Mouse (Mus musculus) megakaryocyte progenitor cell, adult 5-6 weeks (primary cell): ENCODE results near the gene Sestd1. TPM values are rescaled to one million over a fixed set of nuclear protein-coding genes. Genes with fewer than 3 reads are reported as not detected.

Source experiments
- ATAC-seq: replicated peaks from 2 replicates; pipeline ENCODE4 v1.8.0; 2016; ENCODE audit warnings: mild to moderate bottlenecking, moderate TSS enrichment, inconsistent platforms; ENCODE audit not compliant: poor library complexity
- total RNA-seq, 2 experiments: library from RNA; stranded (forward) in 1 of 2; stranded (reverse) in 1 of 2; fragments of 157-497, 149-512 nt in 1 of 2; fragments of 200-1000 nt in 1 of 2; gene quantifications; 2 replicates each; pipeline versions ENCODE4 v1.2.3 to v1.2.4; 2015 to 2017

The Sestd1 gene
- total RNA-seq (2015) (6.3 and 7.3 TPM in 2 replicates), total RNA-seq (2017) (8.4 and 14.8 TPM in 2 replicates)

DNA sequence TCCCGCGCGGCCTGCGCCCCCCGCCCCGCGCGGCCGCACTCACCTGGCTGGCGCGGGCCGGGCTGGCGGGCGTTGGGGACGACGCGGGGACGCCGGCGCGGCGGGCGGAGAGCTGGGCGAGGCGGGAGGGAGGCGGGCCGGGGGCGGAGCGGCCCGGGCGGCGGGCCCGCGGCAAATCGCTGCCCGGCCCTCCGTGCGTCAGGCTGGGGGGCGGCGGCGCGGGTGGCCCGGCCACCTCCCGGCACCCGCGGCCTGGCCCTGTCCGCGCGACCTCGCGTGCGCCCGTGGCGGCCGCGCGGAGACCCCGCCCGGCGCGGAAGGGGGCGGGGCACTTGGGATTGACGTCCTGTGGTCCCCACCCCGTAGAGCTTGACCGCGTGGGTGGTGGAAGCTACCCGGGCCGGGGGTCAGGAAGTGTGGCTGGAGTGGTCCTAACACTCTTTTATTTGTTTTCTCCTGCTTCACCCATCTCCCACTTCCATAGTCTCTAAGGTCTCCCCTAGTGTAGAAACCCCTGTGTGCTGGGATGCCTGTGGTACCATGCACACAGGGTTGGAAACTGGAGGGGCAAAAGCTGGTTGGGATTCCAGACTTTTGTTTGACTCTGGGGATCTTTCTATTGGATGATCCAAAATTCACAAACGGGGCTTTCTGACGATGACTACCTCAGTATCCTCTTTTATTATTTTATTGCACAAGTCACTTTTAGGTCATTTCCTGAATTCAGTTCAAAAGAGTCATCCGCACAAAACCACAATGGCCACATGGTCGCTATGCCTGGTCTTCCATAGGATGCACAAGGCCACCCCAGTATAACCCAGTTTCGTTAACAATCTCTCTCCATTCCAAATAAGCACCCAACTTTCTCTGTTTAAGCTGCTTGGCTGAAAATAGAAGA is at the start of gene Sestd1:
TSS of gene Sestd1 (minus strand) at position 81 of the 898 bp plus-strand sequence.
- ATAC-seq, result peak; percentile 71

DNA sequence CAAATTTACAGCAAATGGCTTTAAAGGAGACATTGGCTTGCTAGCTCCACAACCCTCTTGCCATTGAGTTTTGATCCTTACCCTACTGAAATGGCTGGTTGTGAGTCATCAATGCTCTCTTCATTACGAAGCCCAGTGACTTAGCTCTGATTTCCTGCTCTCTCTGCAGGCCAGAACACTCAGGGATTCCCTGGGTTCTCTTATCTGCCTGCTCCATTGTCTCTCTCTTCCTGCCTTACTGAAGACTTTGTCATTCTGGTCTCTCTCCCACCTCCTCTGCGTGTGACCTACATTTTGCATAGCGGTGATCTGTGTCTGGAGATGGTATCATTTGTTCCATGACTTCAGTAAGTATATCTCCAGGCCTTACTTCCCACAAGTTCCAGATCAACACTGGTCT is 46.9 kb upstream of the Sestd1 start:
- ATAC-seq, result no peak

DNA sequence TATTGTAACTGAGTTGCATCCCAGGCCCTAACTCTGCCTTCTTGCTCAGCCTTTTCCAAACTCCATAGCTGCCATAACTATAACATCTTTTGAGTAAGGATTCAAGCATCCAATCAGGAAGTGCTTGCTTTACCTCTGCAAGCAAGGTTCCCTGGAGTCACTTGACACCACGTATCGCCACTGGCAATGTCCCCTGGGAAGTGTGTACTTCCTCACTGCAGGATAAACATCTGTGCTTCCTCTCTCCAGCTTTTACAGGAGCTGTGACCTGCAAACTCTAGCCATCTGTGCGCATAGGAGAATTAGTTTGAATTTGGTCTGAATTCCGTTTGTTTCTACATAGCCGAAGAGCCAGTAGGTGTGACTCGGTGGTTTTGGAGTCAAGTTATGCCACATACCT is 43.3 kb upstream of the Sestd1 start:
- no peak for ATAC-seq

DNA sequence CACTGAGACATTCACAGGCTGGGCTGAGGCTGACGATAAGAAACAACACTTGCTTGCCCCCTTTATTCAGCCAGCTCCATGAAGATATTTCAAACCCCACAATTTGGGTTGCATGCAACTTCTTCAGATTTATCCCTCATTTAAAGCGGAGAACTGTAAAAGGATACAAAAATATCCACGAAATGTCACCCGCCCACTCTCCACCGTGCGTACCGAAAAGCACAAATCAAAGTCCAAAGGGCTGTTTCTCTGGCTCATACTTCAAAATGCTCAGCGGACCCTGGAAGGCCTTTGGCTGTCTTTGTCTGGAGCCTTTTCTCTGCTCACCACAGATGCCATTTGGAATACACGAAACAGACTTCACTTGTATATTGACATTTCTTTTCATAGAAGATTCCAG is 42.8 kb upstream of the Sestd1 start:
- no peak for ATAC-seq

DNA sequence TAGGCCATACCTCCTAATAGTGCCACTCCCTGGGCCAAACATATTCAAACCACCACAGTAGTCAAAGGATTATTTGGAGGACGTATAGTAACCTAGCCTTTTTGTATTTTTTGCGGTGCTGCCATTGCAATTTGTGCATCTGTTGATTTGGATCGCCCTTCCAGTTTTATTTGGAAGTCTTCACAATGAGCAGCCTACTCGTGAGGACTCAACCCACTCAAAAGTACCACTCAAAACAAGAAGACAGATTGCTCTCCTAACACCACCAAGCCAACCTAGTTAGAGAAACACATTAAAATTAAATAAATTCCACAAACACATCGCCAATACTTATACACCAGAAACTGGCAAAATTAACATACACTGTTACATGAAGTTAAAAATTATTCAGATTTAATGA is 38.8 kb upstream of the Sestd1 start:
- no peak for ATAC-seq

DNA sequence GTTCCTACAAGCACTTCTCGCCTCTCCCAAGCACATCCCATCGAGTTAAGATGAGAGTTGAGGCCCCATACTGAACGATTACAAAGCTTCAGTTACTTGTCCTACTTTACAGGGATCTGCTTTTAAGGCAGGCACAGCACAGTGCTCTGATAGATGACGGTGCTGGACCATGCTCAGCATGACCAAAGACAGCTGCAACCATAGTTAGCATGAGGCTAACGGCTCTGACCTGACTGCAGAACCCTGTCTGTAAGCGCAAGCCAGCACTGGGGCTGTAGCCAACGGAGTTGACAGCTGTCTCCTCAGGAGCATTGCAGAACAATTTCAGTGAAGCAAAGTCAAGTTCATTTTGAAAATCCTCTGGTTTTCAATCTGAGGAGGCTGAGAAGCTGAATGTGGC is 36.6 kb upstream of the Sestd1 start:
- ATAC-seq, result no peak

DNA sequence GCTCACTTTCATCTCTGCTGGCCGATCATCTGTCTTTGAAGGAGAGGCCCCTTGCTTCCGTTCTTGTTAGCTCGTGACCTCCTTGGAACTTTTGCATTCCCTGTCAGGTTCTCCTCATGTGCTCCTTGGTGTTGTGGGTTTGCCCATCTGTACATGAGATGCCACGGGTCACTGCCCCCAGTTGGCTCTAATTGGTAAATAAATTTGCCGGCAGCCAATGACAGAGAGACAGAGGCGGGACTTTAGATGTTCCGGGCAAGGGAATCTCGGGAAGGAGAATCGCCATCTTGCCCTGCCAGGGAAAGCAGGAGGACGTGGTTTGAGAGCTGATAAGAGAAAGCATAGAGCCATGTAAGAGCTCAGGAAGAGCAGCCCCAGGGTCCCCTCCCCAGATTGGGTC is 33.5 kb upstream of the Sestd1 start:
- no peak for ATAC-seq

DNA sequence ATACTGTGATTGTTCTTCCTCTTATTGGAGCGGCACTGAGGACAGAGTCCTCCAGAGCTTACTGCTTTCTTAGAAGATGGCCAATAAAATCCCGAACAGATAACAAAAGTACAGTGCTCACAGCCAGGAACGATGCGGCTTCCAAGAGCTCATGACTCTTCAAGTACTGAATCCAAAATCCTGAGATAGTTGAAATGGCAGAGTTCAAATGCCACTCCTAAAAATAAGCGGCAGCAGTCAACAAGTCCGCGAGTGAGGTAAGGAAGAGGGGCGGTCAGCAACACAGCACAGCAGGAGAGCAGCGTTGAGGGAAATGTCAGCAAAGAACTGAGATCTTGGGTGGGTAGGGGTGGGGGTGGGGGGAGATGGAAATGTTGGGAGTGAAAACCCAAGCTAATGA is 32.2 kb upstream of the Sestd1 start:
- ATAC-seq, result no peak

DNA sequence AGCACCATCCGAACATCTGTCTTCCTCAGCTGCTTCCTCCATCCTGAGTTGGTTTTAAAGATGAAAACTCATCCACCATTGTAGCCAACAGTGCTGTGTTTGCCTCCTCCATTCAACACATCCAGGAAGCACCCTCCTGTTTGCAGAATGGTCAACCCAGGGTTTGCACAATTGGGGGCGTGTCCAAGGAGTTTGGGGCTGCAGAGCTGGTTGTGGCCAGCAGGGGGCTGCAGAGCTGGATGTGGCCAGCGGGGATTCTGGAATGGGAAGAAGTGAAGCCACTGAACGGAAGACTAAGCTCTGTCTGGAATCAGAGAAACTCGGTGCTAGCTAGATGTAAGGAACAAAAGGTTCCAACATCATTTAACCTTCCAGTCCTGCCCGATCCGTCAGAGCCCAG is 28.9 kb upstream of the Sestd1 start:
- ATAC-seq, result peak; percentile 98

DNA sequence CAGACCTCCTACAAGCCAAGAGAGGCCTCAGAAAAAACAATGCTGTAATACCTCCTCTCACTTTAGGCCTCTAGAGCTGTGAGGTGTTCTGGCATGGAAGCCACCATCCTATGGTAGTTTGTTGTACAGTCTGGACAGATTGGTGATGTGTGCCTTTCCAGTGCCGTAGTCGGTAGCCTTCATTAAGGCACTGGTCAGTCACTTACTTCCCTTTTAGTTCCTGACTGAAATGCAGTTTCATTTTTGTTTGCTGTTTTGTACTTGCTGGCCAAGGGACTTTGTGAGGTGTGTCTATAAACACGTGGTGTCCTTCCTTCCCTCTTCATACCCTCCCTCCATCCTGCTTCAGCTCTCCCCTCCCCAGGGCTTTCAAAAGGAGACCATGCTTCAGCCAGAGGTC is 24.1 kb upstream of the Sestd1 start:
- ATAC-seq, result peak; percentile 45

DNA sequence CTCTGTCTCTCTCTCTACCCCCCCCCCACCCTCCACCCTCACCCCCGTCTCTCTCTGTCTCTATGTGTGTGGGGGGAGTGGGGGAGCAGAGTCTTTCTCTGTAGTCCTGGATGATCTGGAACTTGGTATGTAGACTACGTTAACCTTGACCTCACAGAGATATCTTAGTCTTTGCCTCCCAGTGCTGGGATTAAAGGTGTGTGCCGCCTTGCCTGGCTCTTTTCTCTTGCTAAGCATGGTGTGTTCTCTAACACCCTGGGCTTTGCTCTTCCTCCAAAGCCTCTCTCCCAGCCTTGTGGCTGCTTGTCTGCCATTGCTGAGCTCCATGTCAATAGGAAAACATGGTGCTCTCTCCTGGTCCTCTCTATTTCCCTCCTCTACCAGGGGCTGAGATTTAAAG is 23.3 kb upstream of the Sestd1 start:
- ATAC-seq, result no peak

DNA sequence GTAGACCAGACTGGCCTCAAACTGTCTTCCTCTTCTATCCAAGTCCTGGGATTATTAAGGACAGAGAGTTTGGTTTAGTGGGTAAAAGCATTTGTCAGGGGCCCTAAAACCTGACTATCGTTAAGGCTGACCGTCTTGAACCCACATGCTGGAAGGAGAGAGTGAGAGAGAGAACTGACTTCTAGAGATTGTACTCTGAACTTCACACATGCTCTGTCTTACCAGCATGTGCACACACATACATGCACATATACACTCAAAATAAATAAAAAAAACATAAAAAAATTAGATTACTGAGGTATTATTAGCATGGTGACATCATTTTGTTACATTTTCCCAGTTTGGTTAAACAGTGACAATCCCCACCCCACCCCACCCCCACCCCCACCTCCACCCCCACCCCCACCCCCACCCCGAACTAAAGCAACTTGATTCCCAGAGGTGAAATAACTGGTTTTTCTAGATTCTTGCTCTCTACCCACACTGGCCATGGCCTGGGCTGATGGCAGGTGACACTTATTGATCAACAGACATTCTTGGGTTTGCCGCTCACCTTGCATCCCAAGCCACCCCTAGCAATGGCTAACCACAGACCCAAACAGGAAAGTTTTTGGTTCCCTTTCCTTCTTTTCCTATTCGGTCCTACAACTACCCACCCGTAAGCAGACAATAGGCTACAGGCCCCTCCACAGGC is 22.4 kb upstream of the Sestd1 start:
- no peak for ATAC-seq

DNA sequence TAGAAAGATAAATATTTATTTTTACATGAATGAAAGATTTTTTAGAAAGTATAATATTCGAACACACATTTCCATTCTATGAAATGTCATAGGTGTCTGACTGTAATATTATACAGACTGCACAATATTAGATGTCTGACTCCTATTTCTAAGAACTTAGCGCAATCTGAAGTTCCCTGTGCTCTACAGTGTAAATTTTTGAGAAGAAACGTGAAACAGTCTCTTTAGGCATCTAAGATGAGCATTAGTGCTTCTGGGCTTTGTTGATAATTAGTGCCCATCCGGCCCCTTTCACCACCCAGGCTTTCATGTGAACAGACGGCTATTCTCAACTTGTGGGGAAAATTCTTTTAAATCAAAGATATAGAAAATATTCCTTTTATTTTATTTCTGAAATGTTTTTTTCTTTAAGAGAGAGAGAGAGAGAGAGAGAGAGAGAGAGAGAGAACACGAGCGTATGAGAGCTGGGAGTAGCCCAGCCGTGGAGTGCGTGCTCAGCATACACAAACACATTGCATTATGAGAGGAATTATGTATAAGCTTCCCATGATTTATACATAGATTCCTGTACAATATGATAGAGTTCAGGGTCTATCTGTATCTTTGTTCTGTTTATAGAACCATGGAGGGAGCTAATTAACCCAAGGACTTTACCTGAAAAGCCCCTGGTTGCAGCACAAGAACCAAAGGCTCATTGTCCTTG is 21.4 kb upstream of the Sestd1 start:
- ATAC-seq, result no peak

DNA sequence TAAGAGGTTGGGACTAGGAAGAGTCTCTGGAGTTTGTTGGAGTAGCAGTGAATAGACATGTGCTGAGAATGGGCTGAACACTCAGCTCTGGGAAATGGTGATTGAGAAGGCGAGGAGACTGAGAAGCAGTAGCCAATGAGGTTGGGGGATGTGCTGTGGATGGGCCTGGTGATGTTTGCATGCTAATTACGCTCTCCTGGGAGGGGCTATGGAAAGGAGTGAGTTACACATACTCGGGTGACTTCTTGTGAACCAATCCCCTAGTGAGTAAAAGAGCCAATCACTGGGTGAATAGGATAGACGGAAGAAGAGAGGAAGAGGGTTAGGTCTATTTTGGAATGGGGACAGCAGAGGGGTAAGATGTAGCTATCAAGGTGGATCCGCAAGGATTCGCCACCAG is 9.3 kb upstream of the Sestd1 start:
- ATAC-seq, result no peak

DNA sequence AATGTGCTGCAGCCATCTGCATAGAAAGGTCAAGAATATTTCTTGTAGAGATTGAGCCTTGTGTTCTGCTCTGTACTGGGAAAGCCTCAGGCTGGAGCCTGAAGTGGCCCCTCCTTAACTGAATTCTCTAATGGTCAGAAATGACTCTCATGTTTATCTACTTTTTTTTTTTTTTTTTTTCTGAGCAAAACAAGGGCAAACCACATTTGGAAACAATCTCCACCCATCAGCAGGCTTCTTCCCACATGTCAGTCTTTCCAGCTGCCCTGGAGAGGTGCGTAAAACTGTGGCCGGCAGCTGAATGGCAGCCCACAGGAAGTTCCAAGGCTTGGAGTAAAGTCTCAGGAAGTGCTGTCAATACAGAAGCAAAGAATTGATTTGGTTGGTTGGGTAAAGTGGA is 6.4 kb upstream of the Sestd1 start:
- no peak for ATAC-seq

DNA sequence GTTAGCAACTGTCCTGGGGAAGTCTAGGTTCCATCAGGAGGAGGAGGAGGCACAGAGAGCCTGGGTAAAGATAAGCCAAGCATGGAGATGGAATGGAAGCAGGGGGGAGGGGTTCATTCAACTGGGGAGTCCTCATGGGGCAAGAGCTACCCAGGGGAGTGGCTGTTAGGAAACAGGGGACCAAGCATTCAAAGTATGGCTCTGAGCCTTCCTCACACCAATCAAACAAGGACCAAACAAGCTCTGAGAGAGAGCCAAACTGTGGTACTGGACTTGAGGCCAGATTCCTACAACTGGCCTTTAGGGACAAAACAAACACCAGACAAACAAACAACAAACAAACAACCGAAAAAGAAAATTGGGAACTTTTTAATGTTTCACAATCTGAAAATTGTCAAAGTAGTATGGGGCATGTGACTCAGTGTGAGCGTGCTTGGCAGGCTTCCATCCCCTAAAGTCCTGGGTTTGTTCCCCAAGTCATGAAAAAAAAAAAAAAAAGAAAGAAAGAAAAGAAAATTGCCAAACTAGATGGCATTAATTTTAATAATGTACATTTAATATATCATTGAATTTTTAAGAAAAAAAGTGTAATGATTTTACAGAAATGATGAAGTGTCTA is 4.0 kb upstream of the Sestd1 start:
- ATAC-seq, result peak; percentile 29

DNA sequence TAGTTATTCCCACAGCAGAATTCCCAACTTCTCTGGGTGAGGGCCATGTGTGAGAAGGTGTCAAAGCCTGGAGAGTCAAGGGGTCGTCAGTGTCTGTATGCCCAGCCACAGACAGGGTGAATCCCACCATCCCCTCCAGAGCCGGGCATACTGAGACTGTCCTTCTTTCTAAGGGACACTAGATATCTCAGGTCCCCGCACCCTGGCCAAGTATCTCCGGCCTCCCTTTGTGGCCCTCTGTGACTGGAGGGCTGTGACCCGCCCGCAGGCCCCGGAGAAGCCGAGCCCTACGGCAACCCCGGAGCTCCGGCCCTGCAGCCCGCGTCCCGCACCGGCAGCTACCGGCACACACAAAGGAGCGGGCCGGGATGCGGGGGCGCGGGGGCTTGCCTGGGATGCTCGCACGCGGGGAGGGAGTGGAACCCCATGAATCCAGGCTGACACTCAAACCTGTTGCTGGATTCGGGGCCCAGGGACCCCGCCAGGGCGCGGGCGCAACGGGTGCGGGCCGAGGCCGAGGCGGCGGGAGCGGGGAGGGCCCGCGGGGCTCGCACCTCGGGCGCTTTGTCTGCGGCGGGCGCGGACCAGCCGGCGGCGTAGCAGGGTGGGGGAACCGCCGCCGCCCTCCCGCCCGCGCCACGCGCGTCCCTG is 406 bp downstream of the Sestd1 start:
- ATAC-seq, result no peak

DNA sequence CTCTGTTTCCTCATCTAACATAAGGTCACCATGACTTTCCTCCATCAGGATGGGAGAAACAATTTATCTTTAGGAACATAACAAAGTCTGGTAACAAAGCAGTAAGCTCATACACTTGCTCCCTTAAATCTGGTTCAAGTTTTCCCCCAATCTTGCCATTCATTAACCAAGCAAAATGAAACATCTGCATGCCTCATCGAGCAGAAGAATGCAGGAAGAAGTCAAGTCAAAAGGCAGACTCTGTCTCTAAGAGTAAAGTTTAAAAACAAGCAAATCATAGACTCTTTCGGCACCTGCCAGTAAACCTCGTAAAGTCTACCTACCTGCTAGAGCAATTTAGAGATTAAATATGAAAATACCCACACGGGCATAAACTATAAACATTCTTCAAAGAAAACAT is 3.1 kb downstream of the Sestd1 start:
- no peak for ATAC-seq

DNA sequence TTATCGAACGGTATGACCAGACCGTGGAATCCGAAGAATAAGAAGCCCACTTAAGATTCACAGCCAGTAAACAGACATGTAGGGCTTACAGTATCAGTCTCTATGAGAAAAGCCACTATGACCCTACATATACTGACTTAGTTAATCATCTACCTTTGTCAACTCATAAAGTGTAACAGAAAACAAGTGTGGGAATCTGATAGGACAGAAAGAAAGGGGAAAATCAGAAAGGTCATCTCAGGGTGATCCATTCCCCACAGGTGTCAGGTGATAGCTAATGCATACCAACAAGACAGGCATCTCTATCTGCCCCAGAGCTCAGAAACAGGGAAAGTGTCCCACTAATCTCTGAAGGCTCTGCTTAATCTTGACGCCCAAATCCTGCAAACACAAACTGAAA is 4.5 kb downstream of the Sestd1 start:
- no peak for ATAC-seq

DNA sequence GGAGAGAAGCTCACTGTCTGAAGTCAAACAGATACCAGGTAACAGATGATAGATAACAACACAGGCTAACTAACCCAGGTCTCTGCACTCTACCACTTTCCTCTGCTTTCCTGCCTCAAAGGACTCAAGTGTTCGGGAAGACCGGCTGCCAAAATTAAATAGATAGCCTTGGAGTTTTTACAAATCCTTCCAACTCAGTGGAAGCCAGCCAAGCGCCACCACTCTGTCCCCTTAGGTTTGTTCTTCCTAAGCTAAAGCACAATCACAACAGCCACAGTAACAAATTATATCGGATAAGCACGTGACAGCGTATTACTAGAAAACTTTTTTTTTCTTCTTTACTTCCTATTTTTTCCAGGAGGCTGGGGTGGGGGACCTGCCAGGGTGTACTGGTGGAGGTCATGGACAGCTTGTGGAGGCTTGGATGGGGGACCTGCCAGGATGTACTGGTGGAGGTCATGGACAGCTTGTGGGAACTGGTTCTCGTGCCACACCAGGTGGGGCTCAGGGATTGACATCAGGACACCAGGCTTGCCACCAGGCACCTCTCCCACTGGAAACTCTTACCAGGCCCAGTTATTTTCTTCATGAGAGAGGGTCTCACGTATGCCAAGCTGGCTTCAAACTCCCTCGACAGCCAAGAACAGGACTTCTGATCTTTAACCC is 5.3 kb downstream of the Sestd1 start:
- no peak for ATAC-seq
